Mouse (Mus musculus) left cerebral cortex, postnatal 14 days (tissue): ENCODE measurements around the gene Slc25a39. TPM values are rescaled to one million over a fixed set of nuclear protein-coding genes. Genes with fewer than 3 reads are reported as not detected.

Source experiments
- DNase-seq, 2 experiments: peaks; one replicate each; pipeline ENCODE4 v3.0.0; 2021 to 2022; ENCODE audit warnings: low spot score in 2 of 2, mixed read lengths in 1 of 2
- intact Hi-C: fragments of 180-260 bp; cut with DNase I; formaldehyde crosslinking; loops from one replicate; pipeline ENCODE4 v1.15.1; 2025
- microRNA-seq, 2 experiments: library from miRNA; unstranded; fragments of <30 nt; microRNA quantifications; one replicate each; pipeline ENCODE4 v1.2.0; 2022
- total RNA-seq, 2 experiments: library from RNA; stranded (reverse); gene quantifications; 2 replicates each; pipeline ENCODE4 v1.2.3; 2021

Slc25a39 gene
- total RNA-seq, 2 experiments from 2014 or later, result 71.0 to 71.3 TPM

DNA sequence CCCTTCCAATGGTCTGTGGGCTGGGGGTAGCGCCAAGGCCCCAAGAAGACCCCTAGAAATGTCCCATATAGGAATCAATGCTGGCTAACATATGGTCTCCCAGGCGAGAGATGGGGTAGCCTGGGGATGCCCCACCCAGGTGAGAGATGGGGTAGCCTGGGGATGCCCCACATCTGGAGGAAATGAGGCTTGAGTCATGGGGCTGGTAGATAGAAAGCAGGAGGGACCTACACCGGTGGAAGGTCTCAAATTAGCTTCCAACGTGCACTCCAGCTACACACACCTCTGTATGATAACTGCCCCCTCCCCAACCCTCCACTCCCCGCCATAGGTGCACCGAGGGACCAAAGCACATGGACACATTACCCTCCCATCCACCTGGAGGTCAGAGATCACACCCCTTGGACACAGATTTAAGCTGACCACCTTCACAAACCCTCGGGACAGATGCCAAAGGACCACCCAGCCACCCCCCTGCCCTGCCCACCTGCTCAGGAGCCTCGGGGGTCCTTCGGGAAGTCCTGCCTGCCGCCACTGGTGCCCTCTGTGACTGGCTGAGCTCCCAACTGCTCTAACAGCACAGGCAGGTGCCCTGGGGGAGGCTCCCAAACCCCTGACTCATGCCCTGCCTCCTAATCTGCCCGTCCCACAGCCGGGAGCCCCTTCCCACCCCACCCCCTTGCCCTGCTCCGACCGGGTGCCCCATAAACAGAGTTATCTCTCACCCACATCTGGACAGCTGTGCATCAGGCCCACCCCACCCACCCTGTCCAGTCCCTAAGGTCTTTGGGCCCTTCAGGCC is 43.0 kb downstream of the Slc25a39 start:
- DNase-seq, result no peak
- intact Hi-C loops, result no loop called here

DNA sequence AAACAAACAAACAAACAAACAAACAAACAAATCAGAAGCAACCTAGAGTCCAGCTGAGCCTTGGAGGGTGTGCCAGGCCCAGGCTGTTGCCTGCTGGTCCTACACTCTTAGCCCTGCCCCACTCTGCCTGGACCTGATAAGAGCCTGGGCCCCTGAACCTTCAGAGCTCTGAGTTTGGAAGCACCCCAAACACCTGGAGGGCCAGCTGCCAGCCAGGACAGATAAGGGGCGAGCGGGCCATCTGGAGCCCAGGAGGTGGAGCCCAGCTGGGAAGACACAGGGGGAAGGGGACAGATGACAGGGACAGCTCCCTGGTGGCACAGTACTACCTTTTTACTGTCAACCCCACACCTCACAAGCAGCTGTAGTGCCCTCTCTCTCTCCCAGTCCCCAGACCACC is 44.1 kb downstream of the Slc25a39 start:
- DNase-seq, result no peak
- intact Hi-C loops, result no loop called here

DNA sequence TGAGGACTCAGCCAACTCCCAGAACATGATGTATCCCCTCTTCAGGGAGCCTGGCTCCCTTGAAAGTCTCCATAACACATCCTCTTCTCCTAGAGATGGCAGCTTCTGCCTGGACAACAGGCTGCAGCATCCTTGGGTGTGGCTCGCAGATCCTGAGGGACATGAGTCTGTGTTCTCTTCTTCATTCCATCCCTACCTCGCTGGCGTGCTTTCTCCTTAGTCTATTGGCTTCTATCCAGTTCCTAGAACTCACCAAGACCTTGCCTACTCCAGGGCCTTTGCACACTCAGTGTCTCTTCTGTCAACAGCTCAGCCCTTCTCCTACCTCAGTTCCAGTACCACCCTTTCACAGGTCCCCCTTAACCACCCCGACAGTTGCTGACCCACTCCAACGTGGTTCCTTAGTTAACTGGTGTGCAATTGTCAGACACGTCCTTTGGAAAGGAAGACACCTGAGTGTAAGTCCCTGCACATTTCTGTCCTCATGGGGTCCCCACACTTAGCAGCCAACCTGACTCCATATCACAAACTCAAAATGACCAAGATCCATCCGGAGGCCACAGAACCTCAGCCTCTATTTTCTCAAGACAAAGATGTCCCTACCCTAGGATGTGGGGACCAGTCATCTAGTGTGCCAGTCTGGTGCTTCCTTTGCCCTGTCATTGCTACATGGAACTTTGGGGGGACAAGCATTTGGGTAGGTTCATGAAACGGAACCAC is 45.8 kb downstream of the Slc25a39 start:
- no peak for DNase-seq
- intact Hi-C loops, result no loop called here

DNA sequence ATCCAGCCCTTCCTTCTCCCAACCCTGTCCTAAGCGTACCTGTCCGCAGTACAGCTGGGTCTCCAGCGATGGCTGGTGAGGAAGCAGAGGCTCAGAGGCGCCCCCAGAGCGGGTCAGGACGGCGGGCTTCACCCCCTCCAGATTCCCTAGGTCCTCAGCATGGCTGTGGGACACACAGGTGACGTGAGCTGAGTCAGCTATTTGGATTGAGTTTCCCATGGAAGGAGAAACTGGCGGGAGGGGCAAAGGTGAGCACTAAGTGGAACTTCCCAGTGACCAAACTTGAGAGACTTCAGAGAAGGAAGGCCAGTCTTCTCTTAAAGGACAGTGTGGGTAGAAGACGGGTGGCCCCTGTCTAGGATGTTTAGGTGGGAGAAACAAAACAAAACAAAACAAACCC is 49.4 kb downstream of the Slc25a39 start:
- intact Hi-C loops, result no loop called here
- DNase-seq, result no peak

DNA sequence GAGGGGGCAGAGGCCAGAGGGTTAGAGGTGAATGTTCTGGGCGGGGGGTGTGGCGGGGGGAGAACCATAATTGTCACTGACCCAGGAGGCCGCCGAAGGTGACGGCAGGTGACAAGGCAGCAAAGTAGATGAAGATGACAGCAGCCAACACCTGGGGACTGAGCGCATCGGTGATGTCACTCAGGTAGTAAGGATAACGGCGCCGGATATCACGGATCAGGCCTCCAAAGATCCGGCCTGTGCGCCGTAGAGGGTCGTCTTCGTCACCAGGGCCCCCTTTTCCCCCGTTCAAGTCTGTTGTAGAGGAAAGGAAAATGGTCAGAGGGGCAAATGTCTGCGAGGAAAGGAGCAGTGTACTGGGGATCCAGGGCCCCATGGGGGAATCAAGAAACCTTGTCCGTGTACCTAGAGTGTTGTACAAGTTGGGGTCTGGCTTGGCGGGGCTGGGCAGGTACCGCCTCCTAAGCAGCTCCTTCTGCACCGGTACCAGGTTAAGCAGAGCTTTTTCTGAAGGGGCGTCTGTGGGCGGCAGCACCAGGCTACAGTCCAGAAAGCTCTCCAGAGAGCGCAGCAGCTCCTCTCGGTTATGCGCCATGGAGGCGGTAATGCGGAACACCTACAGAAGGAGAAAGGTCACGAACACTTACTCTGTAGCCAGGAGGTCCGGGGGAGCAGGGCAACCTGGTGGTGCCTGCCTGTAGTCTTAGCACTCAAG is 51.0 kb downstream of the Slc25a39 start:
- intact Hi-C loops, result no loop called here
- DNase-seq, result no peak

DNA sequence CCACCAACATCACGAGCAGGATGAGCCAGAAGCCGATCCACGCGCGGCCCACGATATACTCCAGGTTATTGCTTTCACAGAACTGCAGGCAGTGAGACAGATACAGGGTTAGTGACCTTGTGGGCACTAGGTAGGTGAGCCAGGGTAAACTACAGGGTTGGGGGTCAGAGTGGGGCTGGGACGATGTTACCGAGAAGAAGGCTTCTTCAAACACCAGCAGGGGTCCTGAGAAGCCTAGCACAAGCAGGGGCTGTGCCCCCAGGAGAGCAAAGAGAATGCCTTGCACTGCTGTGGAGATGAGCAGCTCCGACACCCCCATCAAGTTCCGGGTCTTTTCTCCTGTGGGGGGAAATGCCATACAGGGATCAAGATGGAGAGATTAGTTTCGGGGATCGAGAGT is 51.6 kb downstream of the Slc25a39 start:
- intact Hi-C loops, result no loop called here
- no peak for DNase-seq

DNA sequence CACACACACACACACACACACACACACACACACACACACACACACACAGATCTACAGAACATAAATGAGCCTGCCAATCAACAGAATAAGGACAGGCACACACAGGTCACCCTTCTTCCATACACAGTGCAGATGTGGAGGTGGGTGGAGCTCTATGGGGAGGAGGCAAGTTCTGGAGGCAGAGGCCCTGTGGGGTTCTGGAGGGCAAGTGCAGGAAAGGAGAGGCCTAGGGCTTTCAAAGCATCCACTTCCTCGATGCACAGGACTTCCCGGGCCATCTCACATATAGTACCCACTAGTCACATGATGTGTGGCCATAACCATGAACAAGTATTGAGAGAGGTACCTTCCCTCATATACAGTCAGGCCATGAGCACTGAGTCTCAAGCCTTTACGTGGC is 52.2 kb downstream of the Slc25a39 start:
- intact Hi-C loops, result no loop called here
- DNase-seq, result no peak

DNA sequence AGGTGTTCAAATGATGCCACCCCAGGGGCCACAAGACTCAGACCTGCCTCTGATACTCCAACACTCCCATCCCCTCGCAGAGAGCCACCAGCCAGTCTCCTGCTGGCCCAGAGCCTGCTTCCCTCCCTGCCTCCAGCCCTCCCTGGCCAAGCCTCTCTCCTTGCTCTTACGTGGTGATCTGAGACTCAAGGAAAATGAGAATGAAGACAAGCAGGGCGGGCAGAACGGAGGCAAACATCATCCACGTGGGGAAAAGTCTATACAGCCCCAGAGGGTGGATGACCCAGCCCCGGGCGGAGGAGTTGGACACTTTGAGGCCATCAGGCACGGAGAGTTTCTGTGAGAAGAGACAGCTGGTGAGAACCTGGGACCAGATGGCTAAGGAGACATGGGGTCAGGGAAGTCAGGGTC is 54.7 kb downstream of the Slc25a39 start:
- intact Hi-C loops, result no loop called here
- DNase-seq, result no peak

Small RNAs within 50 kb of the gene (microRNA-seq; reads per million reads assigned to microRNA genes)
- 0 to 0.53 reads per million in 2 experiments for gene Mir6930

Other genes with a start within 250 kb of the Slc25a39 start
- gene Lsm12, start 222.7 kb downstream of the Slc25a39 start, total RNA-seq, result 10 to 100 TPM; 60.5 to 65.2 TPM
- 10 to 100 TPM; 45.5 to 49.1 TPM for gene G6pc3, start 218.3 kb downstream of the Slc25a39 start, total RNA-seq
- 100 to 1,000 TPM; 194 to 197 TPM for gene Hdac5, start 177.8 kb downstream of the Slc25a39 start, total RNA-seq
- gene BC030867, start 159.1 kb downstream of the Slc25a39 start, total RNA-seq, result under 1 TPM; 0.46 to 0.63 TPM
- gene Asb16, start 139.2 kb downstream of the Slc25a39 start, total RNA-seq, result under 1 TPM; 0.59 to 0.72 TPM
- 10 to 100 TPM; 66.1 to 69.5 TPM for gene Tmub2, start 123.0 kb downstream of the Slc25a39 start, total RNA-seq
- 100 to 1,000 TPM; 180 to 196 TPM for gene Atxn7l3, start 111.3 kb downstream of the Slc25a39 start, total RNA-seq
- 100 to 1,000 TPM; 104 to 108 TPM for gene Ubtf, start 88.2 kb downstream of the Slc25a39 start, total RNA-seq
- 1 to 10 TPM; 1.2 to 1.3 TPM for gene Slc4a1, start 41.7 kb downstream of the Slc25a39 start, total RNA-seq
- 100 to 1,000 TPM; 399 to 416 TPM for gene Rundc3a, start 14.5 kb downstream of the Slc25a39 start, total RNA-seq
- 10 to 100 TPM; 74.3 to 78.5 TPM for gene Grn, start 22.4 kb upstream of the Slc25a39 start, total RNA-seq
- 100 to 1,000 TPM in 1 of 2 experiments, 10 to 100 TPM in 1; 97.3 to 111 TPM for gene Fam171a2, start 39.7 kb upstream of the Slc25a39 start, total RNA-seq
- gene Itga2b, start 62.2 kb upstream of the Slc25a39 start, total RNA-seq, result 1 to 10 TPM; 2.0 to 3.6 TPM
- 10 to 100 TPM; 52.1 to 62.1 TPM for gene Gpatch8, start 148.4 kb upstream of the Slc25a39 start, total RNA-seq
- 1 to 10 TPM; 3.5 to 9.8 TPM for gene Gm11627, start 171.5 kb upstream of the Slc25a39 start, total RNA-seq
- gene Fzd2, start 196.4 kb upstream of the Slc25a39 start, total RNA-seq, result 10 to 100 TPM; 10.6 to 11.1 TPM